Mouse (Mus musculus): ENCODE results near the gene Ercc6.

DNA sequence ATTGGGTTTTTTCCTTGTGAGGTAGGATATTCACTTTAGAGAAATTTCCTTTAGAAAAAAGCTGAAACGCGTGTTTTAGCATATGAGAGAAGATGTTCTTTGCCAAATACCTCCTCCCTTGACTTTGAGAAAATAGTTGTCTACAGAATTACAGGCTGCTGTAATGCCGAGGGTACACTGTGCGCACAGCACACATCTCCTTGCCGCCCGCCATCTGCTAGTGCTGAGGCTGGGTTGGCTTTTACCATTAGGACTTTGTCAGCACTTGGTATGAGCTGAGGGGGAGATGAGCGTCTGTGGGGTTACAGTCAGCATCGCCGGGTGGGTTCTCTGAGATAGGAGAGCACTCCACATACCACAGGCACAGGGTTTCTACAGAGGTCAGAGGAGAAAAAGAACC, 13.9 kb downstream of the Ercc6 start:
- TF ChIP-seq POLR2A (IDR thresholded peaks at IDR 0.05; ENCODE audit: extremely low read depth, insufficient read depth, low read length) (no peak), CTCF (IDR thresholded peaks at IDR 0.05; ENCODE audit: extremely low read depth, insufficient read depth, low read length) (no peak)
